ENCODE assay signal across 8 mouse cellular contexts in genomic region chr13:38345431-38345820, GRCm38 (mm10). TPM values are rescaled to one million over a fixed set of nuclear protein-coding genes. Genes with fewer than 3 reads are reported as not detected.
DNase-seq lines count a peak whose midpoint lies in the region; TF ChIP-seq lines count a peak whose summit lies in the region.

No protein-coding gene starts in this region.

- TF ChIP-seq CTCF in cerebellum, adult 2 months (IDR thresholded peaks at IDR 0.05; ENCODE audit: borderline replicate concordance, insufficient read depth, low read depth, low read length), result no peak
- TF ChIP-seq CTCF in olfactory bulb, adult 2 months (IDR thresholded peaks at IDR 0.05; ENCODE audit: insufficient read depth, low read depth, low read length), result no peak

- H3K4me1 ChIP-seq in cerebellum, adult 2 months (ENCODE audit: control insufficient read depth, insufficient read depth, low read length), result no peaks in the 10 kb centered on the region; the same call in 1 of the 2 replicates
- H3K4me1 ChIP-seq in olfactory bulb, adult 2 months (ENCODE audit: control insufficient read depth, insufficient read depth, low read length), result peaks cover 32% of the 10 kb centered on the region

- peaks cover 5% of the 10 kb centered on the region; the same call in 1 of the 2 replicates for H3K27me3 ChIP-seq in cerebellum, adult 2 months (ENCODE audit: control insufficient read depth, insufficient read depth, low read length)

- TF ChIP-seq POLR2A in cerebellum, adult 2 months (IDR thresholded peaks at IDR 0.05; ENCODE audit: borderline replicate concordance, insufficient read depth, low read length), result no peak
- TF ChIP-seq POLR2A in olfactory bulb, adult 2 months (IDR thresholded peaks at IDR 0.05; ENCODE audit: insufficient read depth, low read depth, low read length), result no peak

- H3K4me3 ChIP-seq in cerebellum, adult 2 months (replicated peaks; ENCODE audit: insufficient read depth, low read depth, low read length), result peak overlapping the region; percentile 28
- H3K4me3 ChIP-seq in olfactory bulb, adult 2 months (ENCODE audit: insufficient read depth, low read depth, low read length), result peak overlapping the region; percentile 50

- DNase-seq in cerebellum, adult 2 months, result peak in 1 of 2 experiments; percentile 13
- DNase-seq in cerebellum, adult 9-11 months, result no peak
- DNase-seq in right cerebral cortex, adult 18-20 months, result peak; percentile 3
- no peak for DNase-seq in right cerebral cortex, postnatal 14 days
- peak; percentile 40 to 58 for DNase-seq in kidney, postnatal 4 days
- DNase-seq in spleen, postnatal 14 days (ENCODE audit: low spot score in 2 of 2), result no peak
- no peak for DNase-seq in right cerebral cortex, adult 2 months (ENCODE audit: low spot score in 2 of 2)

- WGBS in cerebellum, adult 2 months, result 1% methylated on average over 32 of the region's 32 CpGs
- 2% methylated on average over 32 of the region's 32 CpGs for WGBS in olfactory bulb, adult 2 months

- no peak overlapping the region for H3K27ac ChIP-seq in cerebellum, adult 2 months (ENCODE audit: insufficient read depth, low read length)
- H3K27ac ChIP-seq in olfactory bulb, adult 2 months (ENCODE audit: insufficient read depth, low read depth, low read length), result no peak overlapping the region

RNA-seq across cellular contexts. Expression of gene Bmp6, which starts 0.5 kb away (rescaled TPM):
- 6.4 and 9.5 TPM in 2 replicates for polyA plus RNA-seq in cerebellum, adult 2 months (2012; rRNA removed)
- not detected in 2 replicates for polyA plus RNA-seq in olfactory bulb, adult 2 months (2012; ENCODE audit: insufficient read depth, insufficient read length, low replicate concordance, missing spikeins)

Comparison
In these comparisons a context has a peak if more than half of its experiments do, and no peak if none do; other contexts are left out.
1. DNase-seq: peak in right cerebral cortex, adult 18-20 months (single experiment) and kidney, postnatal 4 days (2 of 2); none in cerebellum, adult 9-11 months (single experiment), right cerebral cortex, postnatal 14 days (single experiment), spleen, postnatal 14 days (0 of 2) and right cerebral cortex, adult 2 months (0 of 2).